Mouse (Mus musculus): ENCODE results near the gene Bend7. TPM values are rescaled to one million over a fixed set of nuclear protein-coding genes. Genes with fewer than 3 reads are reported as not detected.

Bend7 gene
- 5.7 and 6.4 TPM in 2 replicates for polyA plus RNA-seq (2016; fragmentation: Nextera tagmentation; extraction: Ambion mirVana)

- peak; percentile 86 for ATAC-seq (ENCODE audit: low FRiP score)
- Histone ChIP-seq H3K9ac (peak within 1 kb of the TSS; percentile 84), H3K36me3 (no peaks in the 10 kb centered on the region), H3K27me3 (peaks cover 18% of the 10 kb centered on the region), H3K4me1 (peaks cover 5% of the 10 kb centered on the region; the same call in 1 of the 2 replicates), H3K27ac (peak within 1 kb of the TSS; percentile 87), H3K9me3 (replicated peaks) (no peaks in the 10 kb centered on the region), H3K4me3 (peak within 1 kb of the TSS; percentile 83), H3K4me2 (replicated peaks) (peak within 1 kb of the TSS; percentile 93)
- WGBS, result under 1% methylated on average over 123 of the region's 124 CpGs
These were observed at the start of gene Bend7 for GRCm38 (mm10) chr2:4717769-4718661. Bend7 (plus strand) TSS chr2:4717831.

GRCm38 (mm10) chr2:4668626-4669025 is 49.0 kb upstream of the Bend7 start:
- H3K36me3 ChIP-seq, result no peaks in the 10 kb centered on the region

GRCm38 (mm10) chr2:4669701-4670100 is 47.9 kb upstream of the Bend7 start:
- no peaks in the 10 kb centered on the region for H3K9me3 ChIP-seq (replicated peaks)
- H3K9ac ChIP-seq, result no peak overlapping the region
- H3K4me1 ChIP-seq, result no peaks in the 10 kb centered on the region
- no peaks in the 10 kb centered on the region for H3K36me3 ChIP-seq
- ATAC-seq (ENCODE audit: low FRiP score), result no peak
- 92% methylated on average over 8 of the region's 8 CpGs for WGBS
- no peak overlapping the region for H3K4me2 ChIP-seq (replicated peaks)
- no peaks in the 10 kb centered on the region for H3K27me3 ChIP-seq
- no peak overlapping the region for H3K27ac ChIP-seq
- no peak overlapping the region for H3K4me3 ChIP-seq

More at GRCm38 (mm10) chr2:4668626-4669025, 49.0 kb upstream of the Bend7 start:
- no peak overlapping the region for H3K27ac ChIP-seq
- H3K4me3 ChIP-seq, result no peak overlapping the region
- 88% methylated on average over 2 of the region's 2 CpGs for WGBS
- H3K9me3 ChIP-seq (replicated peaks), result no peaks in the 10 kb centered on the region
- no peak for ATAC-seq (ENCODE audit: low FRiP score)
- no peak overlapping the region for H3K4me2 ChIP-seq (replicated peaks)
- no peak overlapping the region for H3K9ac ChIP-seq
- H3K27me3 ChIP-seq, result no peaks in the 10 kb centered on the region
- no peaks in the 10 kb centered on the region for H3K4me1 ChIP-seq

GRCm38 (mm10) chr2:4671636-4672035 is 46.0 kb upstream of the Bend7 start:
- H3K4me1 ChIP-seq, result no peaks in the 10 kb centered on the region
- no peak overlapping the region for H3K27ac ChIP-seq
- H3K27me3 ChIP-seq, result no peaks in the 10 kb centered on the region
- H3K4me3 ChIP-seq, result no peak overlapping the region
- no peaks in the 10 kb centered on the region for H3K36me3 ChIP-seq
- H3K4me2 ChIP-seq (replicated peaks), result no peak overlapping the region
- no peak overlapping the region for H3K9ac ChIP-seq
- 87% methylated on average over 8 of the region's 8 CpGs for WGBS
- no peak for ATAC-seq (ENCODE audit: low FRiP score)
- no peaks in the 10 kb centered on the region for H3K9me3 ChIP-seq (replicated peaks)

DNA sequence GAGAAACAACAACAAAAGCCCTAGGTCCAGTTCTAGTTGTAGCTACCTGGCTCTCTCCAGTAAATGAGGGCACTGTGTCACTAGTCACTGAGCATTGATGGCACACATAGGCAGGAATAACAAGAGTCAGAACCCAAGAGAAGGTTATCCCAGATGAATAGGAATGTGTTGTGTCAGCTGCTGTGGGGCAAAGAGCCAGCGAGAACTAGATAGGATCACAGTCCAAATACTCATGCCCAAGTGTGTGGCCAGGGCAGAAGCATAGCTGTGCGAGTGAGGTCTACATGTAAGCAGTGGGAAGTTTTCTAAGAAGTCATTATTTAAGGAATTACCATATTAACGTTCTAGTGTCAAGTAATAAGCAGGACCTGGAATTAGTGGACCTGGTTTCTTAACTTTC is 37.7 kb upstream of the Bend7 start:
- no peak overlapping the region for H3K9ac ChIP-seq
- no peaks in the 10 kb centered on the region for H3K4me1 ChIP-seq
- no peak overlapping the region for H3K27ac ChIP-seq
- no peaks in the 10 kb centered on the region for H3K27me3 ChIP-seq
- no peaks in the 10 kb centered on the region for H3K9me3 ChIP-seq (replicated peaks)
- 81% methylated on average over 3 of the region's 3 CpGs for WGBS
- no peak overlapping the region for H3K4me2 ChIP-seq (replicated peaks)
- ATAC-seq (ENCODE audit: low FRiP score), result no peak
- no peaks in the 10 kb centered on the region for H3K36me3 ChIP-seq
- no peak overlapping the region for H3K4me3 ChIP-seq

DNA sequence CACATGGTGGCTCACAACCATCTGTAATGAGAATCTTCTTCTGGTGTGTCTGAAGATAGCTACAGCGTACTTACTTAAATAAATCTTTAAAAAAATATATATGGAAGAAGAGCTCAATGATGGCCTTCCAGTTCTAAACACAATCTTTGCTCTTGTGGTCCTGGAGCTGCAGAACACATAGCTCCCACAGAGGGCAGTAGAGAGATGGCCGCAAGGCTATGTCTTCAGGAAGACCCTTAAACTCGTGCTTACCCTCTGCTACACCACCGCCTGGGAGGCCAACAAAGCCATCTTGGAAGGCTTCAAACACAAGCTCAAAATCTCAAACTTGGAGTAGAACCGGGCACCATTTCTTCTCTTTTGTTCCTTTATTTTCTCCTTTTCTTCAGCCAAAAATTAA is 6.4 kb upstream of the Bend7 start:
- H3K9ac ChIP-seq, result no peak overlapping the region
- no peak for ATAC-seq (ENCODE audit: low FRiP score)
- H3K4me1 ChIP-seq, result no peaks in the 10 kb centered on the region
- H3K4me2 ChIP-seq (replicated peaks), result no peak overlapping the region
- H3K9me3 ChIP-seq (replicated peaks), result no peaks in the 10 kb centered on the region
- 48% methylated on average over 5 of the region's 5 CpGs for WGBS
- peaks cover 8% of the 10 kb centered on the region; the same call in 1 of the 2 replicates for H3K27me3 ChIP-seq
- H3K36me3 ChIP-seq, result no peaks in the 10 kb centered on the region
- no peak overlapping the region for H3K27ac ChIP-seq
- no peak overlapping the region for H3K4me3 ChIP-seq

DNA sequence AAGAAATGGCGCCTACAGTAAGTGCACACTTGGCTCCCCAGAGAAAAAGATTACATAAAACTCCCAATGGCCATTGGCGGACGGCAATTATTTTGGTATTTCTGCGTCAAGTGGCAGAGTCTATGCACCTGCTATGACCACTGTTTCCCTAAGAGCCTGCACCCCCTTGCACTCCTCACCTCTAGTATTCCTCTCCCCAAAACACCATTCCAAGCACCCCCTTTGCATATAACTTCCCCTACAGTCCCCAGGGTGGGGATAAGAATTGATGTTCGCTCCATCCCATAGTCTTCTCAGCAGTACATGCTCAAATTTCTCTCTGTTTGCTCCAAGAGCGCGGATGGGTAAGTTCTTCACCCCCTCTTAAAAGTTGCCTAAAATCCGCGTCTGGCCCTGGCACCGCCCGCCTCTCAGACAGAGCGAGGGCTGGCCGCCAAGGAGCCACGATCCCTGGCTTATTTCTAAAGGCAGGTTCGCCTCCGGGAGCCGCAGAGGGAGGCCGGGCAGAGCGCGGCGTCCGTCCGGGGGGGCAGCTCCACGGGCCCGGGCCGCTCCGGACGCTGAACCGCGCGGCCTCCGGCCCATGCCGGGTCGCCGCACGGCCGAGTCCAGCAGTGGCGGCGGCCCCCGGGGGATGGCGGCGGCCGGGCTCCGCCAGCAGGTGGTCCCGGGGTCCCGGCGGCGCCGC is 406 bp upstream of the Bend7 start:
- H3K4me3 ChIP-seq, result peak overlapping the region; percentile 83

GRCm38 (mm10) chr2:4723088-4723487 is 5.5 kb downstream of the Bend7 start:
- no peaks in the 10 kb centered on the region for H3K4me1 ChIP-seq
- no peaks in the 10 kb centered on the region for H3K9me3 ChIP-seq (replicated peaks)
- H3K9ac ChIP-seq, result no peak overlapping the region
- H3K27me3 ChIP-seq, result no peaks in the 10 kb centered on the region; the same call in 1 of the 2 replicates
- H3K36me3 ChIP-seq, result 0 out of 2 replicates have a peak, but pooled peaks cover under 1% of the 10 kb centered on the region
- no peak overlapping the region for H3K4me3 ChIP-seq
- H3K4me2 ChIP-seq (replicated peaks), result no peak overlapping the region
- no peak overlapping the region for H3K27ac ChIP-seq
- 91% methylated on average over 8 of the region's 8 CpGs for WGBS
- ATAC-seq (ENCODE audit: low FRiP score), result no peak

More for the DNA sequence above, 406 bp upstream of the Bend7 start:
- Histone ChIP-seq H3K27ac (no peak overlapping the region; the same call in 1 of the 2 replicates), H3K9me3 (replicated peaks) (no peaks in the 10 kb centered on the region), H3K4me1 (peaks cover 5% of the 10 kb centered on the region; the same call in 1 of the 2 replicates), H3K27me3 (peaks cover 18% of the 10 kb centered on the region), H3K36me3 (no peaks in the 10 kb centered on the region), H3K9ac (peak overlapping the region; percentile 84), H3K4me2 (replicated peaks) (peak overlapping the region; percentile 93)
- 4% methylated on average over 29 of the region's 49 CpGs for WGBS
- ATAC-seq (ENCODE audit: low FRiP score), result peak; percentile 70

DNA sequence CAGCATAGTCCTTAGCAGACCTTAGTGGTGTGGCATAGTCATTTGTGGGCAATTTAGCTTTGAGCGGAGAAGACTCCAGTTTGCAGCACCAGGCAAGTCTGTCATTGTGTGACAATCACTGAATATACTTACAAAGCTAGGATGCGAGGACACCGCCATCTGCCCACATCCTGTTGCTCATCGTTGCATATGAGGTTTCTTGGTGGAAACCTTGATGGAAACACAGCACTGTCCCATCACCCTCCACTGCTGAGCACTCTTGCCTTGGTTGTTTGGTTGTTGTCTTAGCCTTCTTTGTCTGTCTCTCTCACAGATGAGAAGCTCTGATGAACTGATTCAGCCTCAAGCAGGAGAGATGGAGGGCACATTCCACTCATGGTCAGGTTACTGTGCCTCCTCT is 12.5 kb downstream of the Bend7 start:
- ATAC-seq (ENCODE audit: low FRiP score), result no peak

DNA sequence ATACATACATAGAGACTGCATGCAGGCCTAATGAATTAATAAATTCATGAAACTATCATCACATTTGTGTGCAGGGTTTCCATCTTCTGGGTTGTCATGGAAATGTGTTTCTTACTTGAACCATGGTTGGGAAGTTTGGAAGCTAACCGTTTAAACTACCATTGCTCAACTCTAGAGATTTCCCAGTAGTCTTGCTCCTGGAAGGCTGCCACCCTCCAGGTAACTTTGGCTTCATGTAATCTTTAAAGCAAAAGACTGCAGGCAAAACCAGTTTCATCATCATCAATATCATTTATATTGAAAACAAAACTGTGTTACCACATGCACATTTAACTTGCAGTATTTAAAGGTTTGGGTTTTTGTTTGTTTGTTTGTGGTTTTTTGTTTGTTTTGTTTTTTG is 16.3 kb downstream of the Bend7 start:
- Histone ChIP-seq H3K4me3 (no peak overlapping the region), H3K36me3 (no peaks in the 10 kb centered on the region), H3K9ac (no peak overlapping the region), H3K9me3 (replicated peaks) (no peaks in the 10 kb centered on the region), H3K27ac (no peak overlapping the region), H3K4me1 (no peaks in the 10 kb centered on the region), H3K27me3 (no peaks in the 10 kb centered on the region), H3K4me2 (replicated peaks) (no peak overlapping the region)
- WGBS, result 86% methylated on average over 1 of the region's 1 CpGs
- no peak for ATAC-seq (ENCODE audit: low FRiP score)

More for the DNA sequence above, 12.5 kb downstream of the Bend7 start:
- no peak overlapping the region for H3K27ac ChIP-seq
- no peak overlapping the region for H3K4me2 ChIP-seq (replicated peaks)
- no peak overlapping the region for H3K9ac ChIP-seq
- no peaks in the 10 kb centered on the region for H3K27me3 ChIP-seq
- no peaks in the 10 kb centered on the region for H3K4me1 ChIP-seq
- no peaks in the 10 kb centered on the region for H3K9me3 ChIP-seq (replicated peaks)
- WGBS, result 97% methylated on average over 4 of the region's 4 CpGs
- 0 out of 2 replicates have a peak, but pooled peaks cover 3% of the 10 kb centered on the region for H3K36me3 ChIP-seq
- H3K4me3 ChIP-seq, result no peak overlapping the region

DNA sequence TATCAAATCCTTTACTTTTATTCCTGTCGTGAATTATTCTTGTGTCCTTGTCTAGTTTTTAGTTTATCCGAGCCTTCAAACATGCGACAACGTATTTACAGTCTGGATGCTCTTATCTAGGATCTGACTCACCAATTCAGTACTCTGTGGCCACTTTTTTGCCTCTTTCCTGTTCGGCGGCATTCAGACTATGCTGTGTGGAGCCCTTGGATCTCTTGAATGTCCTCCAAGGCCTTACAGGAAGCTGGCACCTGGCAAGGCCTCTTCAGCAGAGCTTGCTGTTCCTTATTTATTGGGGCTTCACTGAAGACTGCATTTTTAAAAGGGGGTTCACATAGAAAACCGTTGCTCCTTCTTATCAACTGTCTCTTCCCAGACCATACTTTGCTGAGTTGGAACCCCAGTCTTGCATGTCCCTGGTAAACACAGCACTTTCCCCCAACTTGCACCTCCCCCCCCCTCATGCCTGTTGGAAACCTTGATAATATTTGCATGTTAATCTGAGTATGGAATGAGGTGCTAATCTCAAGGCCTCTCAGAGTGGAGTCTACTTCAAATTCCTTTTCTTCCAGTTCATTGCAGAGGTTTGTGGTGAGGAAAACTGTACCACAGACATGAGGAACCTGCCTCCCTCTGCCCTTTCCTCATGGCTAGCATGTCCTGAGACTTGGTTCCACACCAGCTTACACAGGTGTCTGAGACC is 18.6 kb downstream of the Bend7 start:
- H3K4me2 ChIP-seq (replicated peaks), result no peak overlapping the region
- no peak overlapping the region for H3K27ac ChIP-seq
- H3K4me3 ChIP-seq, result no peak overlapping the region
- no peaks in the 10 kb centered on the region for H3K9me3 ChIP-seq (replicated peaks)
- no peaks in the 10 kb centered on the region for H3K27me3 ChIP-seq
- WGBS, result 84% methylated on average over 7 of the region's 7 CpGs
- no peak overlapping the region for H3K9ac ChIP-seq
- H3K36me3 ChIP-seq, result no peaks in the 10 kb centered on the region
- H3K4me1 ChIP-seq, result no peaks in the 10 kb centered on the region
- ATAC-seq (ENCODE audit: low FRiP score), result no peak

GRCm38 (mm10) chr2:4736798-4737155 is 19.1 kb downstream of the Bend7 start:
- H3K4me3 ChIP-seq, result no peak overlapping the region
- H3K27ac ChIP-seq, result no peak overlapping the region
- no peak overlapping the region for H3K9ac ChIP-seq
- no peak for ATAC-seq (ENCODE audit: low FRiP score)
- WGBS, result 88% methylated on average over 4 of the region's 4 CpGs
- H3K27me3 ChIP-seq, result no peaks in the 10 kb centered on the region
- no peaks in the 10 kb centered on the region for H3K9me3 ChIP-seq (replicated peaks)
- no peak overlapping the region for H3K4me2 ChIP-seq (replicated peaks)
- no peaks in the 10 kb centered on the region for H3K36me3 ChIP-seq
- no peaks in the 10 kb centered on the region for H3K4me1 ChIP-seq

Data from hindbrain, embryonic 12.5 days (tissue).